Comparison of ENCODE assay signal across 23 mouse cellular contexts in the genomic region with DNA sequence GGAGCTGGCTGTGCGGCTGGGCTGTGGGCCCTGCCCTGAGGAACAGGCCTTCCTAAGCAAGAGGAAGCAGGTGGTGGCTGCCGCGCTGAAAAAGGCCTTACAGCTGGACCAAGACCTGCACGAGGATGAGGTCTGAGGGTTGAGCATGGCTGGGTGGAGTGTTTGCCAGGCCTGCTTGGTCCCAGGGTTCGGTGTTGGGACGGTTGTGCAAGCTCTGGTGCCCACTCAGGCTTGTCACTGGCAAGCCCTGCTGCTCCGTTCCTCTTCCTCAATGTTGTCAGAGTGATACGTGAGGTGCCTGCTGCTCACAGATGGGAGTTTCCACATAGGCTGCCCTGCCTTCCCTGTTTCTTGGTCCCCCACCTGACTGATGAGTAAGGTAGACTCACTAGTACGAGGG.
"Had no signal": no experiment of that assay in that cellular context is flagged by ENCODE, and none has a peak within 500 bp of the region (broad histone marks: within the 10 kb centered on the region; RNA-seq: fewer than 3 reads in every experiment).

No protein-coding gene starts in this region.

- H3K27me3 ChIP-seq: heart, embryonic 12.5 days; hindbrain, embryonic 13.5 days; hindbrain, embryonic 15.5 days; kidney, embryonic 15.5 days; limb, embryonic 12.5 days had no signal

- H3K27ac ChIP-seq: heart, embryonic 10.5 days; hindbrain, embryonic 13.5 days; hindbrain, embryonic 15.5 days; hindbrain, postnatal 0 days; kidney, embryonic 15.5 days; kidney, postnatal 0 days; left cerebral cortex, adult 2 months; limb, embryonic 10.5 days; limb, embryonic 12.5 days had no signal

- H3K4me1 ChIP-seq: heart, embryonic 10.5 days; heart, embryonic 12.5 days; hindbrain, embryonic 13.5 days; hindbrain, embryonic 15.5 days; kidney, embryonic 15.5 days; limb, embryonic 10.5 days; limb, embryonic 12.5 days had no signal

- H3K9ac ChIP-seq: heart, embryonic 12.5 days; hindbrain, embryonic 13.5 days; hindbrain, embryonic 15.5 days; kidney, embryonic 15.5 days; limb, embryonic 12.5 days had no signal

- H3K4me2 ChIP-seq: heart, embryonic 12.5 days; hindbrain, embryonic 13.5 days; hindbrain, embryonic 15.5 days; kidney, embryonic 15.5 days; limb, embryonic 12.5 days; liver, embryonic 11.5 days had no signal

- DNase-seq: gastrocnemius, postnatal 14 days; gastrocnemius, postnatal 36 days; heart, adult 18-20 months; heart, postnatal 10 days; heart, postnatal 4 days; kidney, adult 11 months; kidney, adult 2 months; kidney, adult 9 months; kidney, postnatal 14 days; kidney, postnatal 36 days; liver had no signal

- H3K4me3 ChIP-seq: heart, embryonic 10.5 days; heart, embryonic 12.5 days; hindbrain, embryonic 13.5 days; hindbrain, embryonic 15.5 days; kidney, embryonic 15.5 days; left cerebral cortex, adult 2 months; limb, embryonic 10.5 days; limb, embryonic 12.5 days had no signal

- H3K9me3 ChIP-seq: heart, embryonic 10.5 days; heart, embryonic 12.5 days; hindbrain, embryonic 13.5 days; hindbrain, embryonic 15.5 days; kidney, embryonic 15.5 days; limb, embryonic 10.5 days; limb, embryonic 12.5 days had no signal

- ATAC-seq: hindbrain, postnatal 0 days; intestine, embryonic 16.5 days had no signal
